Mouse (Mus musculus) MEL-GATA-1-ER (cell line): ENCODE measurements around the gene Git1.
"Not testable (repeated sequence)": the region's sequence is repeated elsewhere in the genome, so short reads cannot be mapped to it uniquely, and the experiment has no call there.

Experiments used
- DNase-seq: peaks from one replicate; pipeline ENCODE4 v3.0.0-alpha.2; 2012; ENCODE audit warnings: low read depth; ENCODE audit errors: extremely low read depth

Git1 gene

GRCm38 (mm10) chr11:77518051-77518798 lies 24.9 kb downstream of the Git1 start:
- DNase-seq = no peak

DNA sequence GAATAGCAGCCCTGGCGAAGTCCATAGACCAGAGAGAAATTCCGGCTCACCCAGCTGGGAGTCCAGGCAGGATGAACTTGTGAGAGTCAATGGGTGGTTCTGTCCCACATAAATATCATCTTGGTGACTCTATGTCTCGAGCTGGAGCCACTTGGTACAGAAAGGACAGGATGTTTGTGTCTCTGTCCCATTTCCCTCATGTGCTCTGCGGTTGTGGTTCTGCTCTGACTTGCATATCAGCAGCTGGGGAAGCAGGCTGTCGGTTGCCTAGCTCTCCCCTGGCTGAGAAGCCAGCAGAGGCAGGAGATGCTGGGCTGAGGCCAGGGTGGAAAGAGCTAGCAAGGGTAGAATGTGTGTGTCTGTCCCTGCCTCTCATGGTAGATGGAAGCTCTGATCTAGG lies 25.7 kb downstream of the Git1 start, which contains the start of gene Gm10392:
TSS of gene Gm10392 (minus strand) at position 156 of the 400 bp plus-strand sequence.
- DNase-seq = peak; percentile 47

DNA sequence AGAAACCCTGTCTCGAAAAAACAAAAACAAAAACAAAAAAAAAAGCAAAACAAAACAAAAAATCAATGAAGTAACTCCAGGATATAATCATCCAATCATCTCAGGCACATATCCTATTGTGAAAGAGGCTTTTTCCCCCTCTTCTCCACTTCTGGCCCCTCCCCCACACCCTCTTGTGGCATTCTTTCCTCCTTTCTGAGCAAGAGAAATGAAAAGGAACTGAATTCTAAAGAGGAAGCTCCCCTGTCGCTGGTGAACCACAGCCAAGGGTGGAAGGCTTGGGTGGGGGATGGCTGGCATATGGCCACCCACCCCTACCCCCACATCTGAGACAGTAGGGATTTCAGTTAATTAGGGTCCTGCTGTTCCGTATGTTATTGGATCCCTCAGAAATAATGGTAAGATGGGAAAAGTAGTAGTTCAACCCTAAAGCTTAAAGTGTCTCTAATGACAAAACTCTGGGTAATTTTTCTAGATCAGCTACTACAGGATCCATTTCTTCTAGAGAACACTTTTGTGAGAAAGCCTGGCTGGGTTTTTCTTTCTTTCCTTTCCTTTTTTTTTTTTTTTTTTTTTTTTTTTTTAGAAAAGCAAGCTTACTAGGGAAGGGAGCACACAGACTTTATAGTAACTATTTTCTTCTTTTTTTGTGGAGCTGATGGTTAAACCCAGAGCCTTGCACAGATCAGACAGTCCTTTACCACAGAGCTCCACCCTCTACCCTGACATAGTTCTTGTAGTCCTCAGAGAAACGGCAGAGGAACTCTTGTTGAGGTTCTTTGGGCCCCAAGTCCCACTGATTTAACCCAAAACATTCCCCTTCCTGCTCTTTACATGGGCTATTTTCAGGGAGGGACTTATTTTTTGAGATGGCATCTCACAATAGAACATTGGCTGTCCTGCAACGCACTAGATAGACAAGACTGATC lies 27.5 kb downstream of the Git1 start:
- DNase-seq = peak; percentile 67

- DNase-seq = no peak
These were observed 32.6 kb downstream of the Git1 start for GRCm38 (mm10) chr11:77525804-77526486.

DNA sequence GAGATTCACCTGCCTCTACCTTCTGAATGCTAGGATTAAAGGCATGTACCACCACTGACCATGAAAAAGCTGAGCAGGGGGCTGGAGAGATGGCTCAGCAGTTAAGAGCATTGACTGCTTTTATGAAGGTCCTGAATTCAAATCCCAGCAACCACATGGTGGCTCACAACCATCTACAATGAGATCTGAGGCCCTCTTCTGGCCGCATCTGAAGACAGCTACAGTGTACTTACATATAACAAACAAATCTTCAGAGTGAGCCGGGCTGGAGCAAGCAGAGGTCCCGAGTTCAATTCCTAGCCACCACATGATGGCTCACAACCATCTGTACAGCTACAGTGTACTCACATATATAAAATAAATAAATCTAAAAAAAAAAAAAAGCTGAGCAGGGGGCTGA lies 35.1 kb downstream of the Git1 start:
- DNase-seq = not testable (repeated sequence)

DNA sequence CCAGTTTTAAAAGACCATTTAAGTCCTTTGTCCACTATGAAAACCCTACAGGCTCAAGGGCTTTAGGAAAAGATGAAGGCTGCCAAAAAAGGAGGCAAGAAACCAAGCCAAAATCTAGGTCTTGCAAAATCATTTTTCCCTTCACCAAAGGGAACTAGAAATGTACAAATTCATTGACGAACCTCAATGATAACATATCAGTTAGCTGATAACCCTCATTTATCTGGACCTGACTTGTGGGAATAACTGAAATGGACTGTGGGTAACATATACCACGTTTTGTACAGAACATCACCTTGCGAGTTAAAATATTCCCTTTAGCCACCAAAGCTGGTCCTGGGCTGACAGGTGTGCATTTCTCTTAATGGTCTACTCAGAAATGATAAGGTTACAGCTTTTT lies 36.3 kb downstream of the Git1 start:
- no peak for DNase-seq

DNA sequence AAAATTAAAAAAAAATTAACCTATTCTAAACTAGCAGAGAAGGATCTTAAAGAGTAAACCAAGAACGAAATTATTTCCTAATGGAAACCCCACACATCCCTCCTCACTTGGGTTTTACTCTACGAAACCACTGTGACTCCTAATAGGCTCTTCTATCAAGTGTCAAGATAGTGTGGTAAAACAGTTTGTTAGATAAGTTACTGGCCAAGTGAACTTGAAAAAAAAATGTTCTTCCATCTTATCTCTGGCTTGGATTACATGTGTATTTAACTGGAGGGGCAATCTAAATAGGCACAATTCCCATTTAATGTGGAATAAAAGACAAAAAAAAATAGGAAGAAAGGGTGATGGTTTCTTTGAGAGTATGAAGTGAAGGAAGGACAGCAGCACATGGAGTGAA lies 37.5 kb downstream of the Git1 start:
- no peak for DNase-seq

GRCm38 (mm10) chr11:77532202-77532846 lies 39.0 kb downstream of the Git1 start:
- no peak for DNase-seq

GRCm38 (mm10) chr11:77545261-77545660 lies 51.9 kb downstream of the Git1 start:
- DNase-seq = no peak
